Mouse (Mus musculus) heart, embryonic 11.5 days (tissue): ENCODE results near the gene Col16a1. TPM values are rescaled to one million over a fixed set of nuclear protein-coding genes. Genes with fewer than 3 reads are reported as not detected.

Experiments
- ATAC-seq: fragments of 200-750 bp; cut with Nextera tagmentation; replicated peaks from 2 replicates; pipeline ENCODE4 v1.8.0; 2017; ENCODE audit warnings: moderate library complexity; ENCODE audit not compliant: insufficient number of reproducible peaks, low FRiP score, low TSS enrichment
- H3K27ac ChIP-seq: fragments of 300-500 bp; sonication (generic); 2 replicates; pipeline ENCODE4 v1.5.1; 2014; ENCODE audit warnings: mild to moderate bottlenecking, low read depth, low read length
- H3K27me3 ChIP-seq: fragments of 300-500 bp; sonication (generic); 2 replicates; pipeline ENCODE4 v1.6.1; 2014; ENCODE audit warnings: mild to moderate bottlenecking, low read length, mixed read lengths; ENCODE audit not compliant: control insufficient read depth, insufficient read depth
- H3K36me3 ChIP-seq: fragments of 300-500 bp; sonication (generic); 2 replicates; pipeline ENCODE4 v1.6.1; 2014; ENCODE audit warnings: mild to moderate bottlenecking, low read length, moderate library complexity, mixed read lengths; ENCODE audit not compliant: control insufficient read depth, insufficient read depth
- H3K4me1 ChIP-seq: fragments of 300-500 bp; sonication (generic); 2 replicates; pipeline ENCODE4 v1.6.1; 2014; ENCODE audit warnings: low read length; ENCODE audit not compliant: control insufficient read depth, insufficient read depth
- H3K4me2 ChIP-seq: fragments of 300-500 bp; sonication (generic); 2 replicates; pipeline ENCODE4 v1.6.1; 2014; ENCODE audit warnings: mild to moderate bottlenecking, moderate library complexity
- H3K4me3 ChIP-seq: fragments of 300-500 bp; sonication (generic); 2 replicates; pipeline ENCODE4 v1.5.1; 2014; ENCODE audit warnings: low read depth, low read length
- H3K9ac ChIP-seq: fragments of 300-500 bp; sonication (generic); 2 replicates; pipeline ENCODE4 v1.6.1; 2014; ENCODE audit warnings: mild to moderate bottlenecking, low read depth, low read length, moderate library complexity
- H3K9me3 ChIP-seq: fragments of 300-500 bp; sonication (generic); replicated peaks from 2 replicates; pipeline ENCODE4 v1.6.1; 2016; ENCODE audit warnings: low read length; ENCODE audit not compliant: control insufficient read depth
- WGBS: fragments of 180-500 bp; shearing (Covaris S2); extraction: QIAGEN DNeasy Blood & Tissue Kit; methylation state at CpG from one replicate; pipeline ENCODE4 v1.1.7; 2014; ENCODE audit not compliant: insufficient replicate concordance; 5-methylcytosine and 5-hydroxymethylcytosine counted together
- polyA plus RNA-seq: library from polyadenylated mRNA; unstranded; fragments of >200 nt; fragmentation: Nextera tagmentation; extraction: Ambion mirVana; gene quantifications from 2 replicates; pipeline ENCODE4 v1.2.1, GENCODE M21; 2014

Col16a1 gene
- polyA plus RNA-seq, 1 experiment from 2014 or later: 15.4 TPM

DNA sequence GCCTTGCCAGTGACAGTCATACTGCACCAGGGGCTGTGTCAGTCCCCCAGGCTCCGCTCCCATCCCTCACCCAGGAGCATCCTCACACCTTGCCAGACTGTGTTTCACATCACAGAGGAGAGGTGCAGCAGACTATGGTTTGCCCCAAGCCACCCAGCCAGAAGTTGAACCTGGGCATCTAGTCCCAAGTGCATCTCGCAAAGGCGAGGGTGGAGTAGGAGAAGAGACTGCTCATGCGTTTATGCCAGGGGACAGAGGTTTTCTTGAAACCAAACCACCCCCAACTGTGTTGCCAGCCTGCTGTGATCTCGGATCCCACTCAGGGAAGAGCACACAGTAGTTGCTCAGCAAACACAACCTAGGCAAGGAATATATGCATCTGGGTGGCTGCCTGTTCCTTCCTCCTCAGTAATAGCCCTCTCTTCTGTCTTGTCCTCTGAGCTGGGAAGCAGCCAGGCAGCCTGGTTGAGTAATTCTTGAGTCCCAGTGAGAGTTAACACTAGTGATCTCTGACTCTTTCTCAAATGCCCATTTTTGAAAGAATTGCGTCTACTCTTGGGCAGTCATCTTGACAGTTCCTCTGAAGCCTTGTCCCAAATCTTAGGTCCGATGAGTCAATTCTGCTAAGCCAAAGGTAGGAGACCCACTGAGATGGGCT, 83.9 kb downstream of the Col16a1 start:
- Histone ChIP-seq H3K4me2 (no peak overlapping the region), H3K36me3 (peaks cover 7% of the 10 kb centered on the region), H3K4me1 (peaks cover 7% of the 10 kb centered on the region), H3K4me3 (no peak overlapping the region), H3K27me3 (peaks cover 4% of the 10 kb centered on the region), H3K9me3 (no peaks in the 10 kb centered on the region), H3K27ac (no peak overlapping the region), H3K9ac (no peak overlapping the region)
- WGBS: 78% methylated on average over 7 of the region's 7 CpGs
- no peak for ATAC-seq

DNA sequence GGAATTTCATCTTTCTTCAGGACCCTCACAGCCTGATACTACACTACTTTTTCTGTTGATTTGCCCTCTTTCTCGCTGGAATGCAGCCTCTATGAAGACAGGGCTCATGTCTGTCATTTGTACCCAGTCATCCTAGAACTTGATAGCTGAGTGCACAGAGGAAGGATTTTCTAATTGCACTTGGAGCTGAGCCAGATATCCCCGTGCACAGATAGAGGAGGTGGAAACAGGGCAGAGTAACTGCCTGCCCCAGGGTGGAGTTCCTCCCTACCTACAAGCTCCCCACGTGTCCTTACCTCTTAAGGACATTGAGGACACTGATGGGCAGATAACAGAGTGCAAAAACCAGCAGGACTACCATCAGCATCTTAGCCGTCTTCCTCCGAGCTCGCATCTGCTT, 85.8 kb downstream of the Col16a1 start:
- H3K9me3 ChIP-seq: no peaks in the 10 kb centered on the region
- H3K36me3 ChIP-seq: no peaks in the 10 kb centered on the region
- no peak overlapping the region for H3K4me3 ChIP-seq
- peaks cover 19% of the 10 kb centered on the region for H3K27me3 ChIP-seq
- WGBS: 49% methylated on average over 6 of the region's 6 CpGs
- H3K27ac ChIP-seq: no peak overlapping the region
- no peak for ATAC-seq
- no peak overlapping the region for H3K4me2 ChIP-seq
- H3K9ac ChIP-seq: no peak overlapping the region
- H3K4me1 ChIP-seq: peaks cover 10% of the 10 kb centered on the region

DNA sequence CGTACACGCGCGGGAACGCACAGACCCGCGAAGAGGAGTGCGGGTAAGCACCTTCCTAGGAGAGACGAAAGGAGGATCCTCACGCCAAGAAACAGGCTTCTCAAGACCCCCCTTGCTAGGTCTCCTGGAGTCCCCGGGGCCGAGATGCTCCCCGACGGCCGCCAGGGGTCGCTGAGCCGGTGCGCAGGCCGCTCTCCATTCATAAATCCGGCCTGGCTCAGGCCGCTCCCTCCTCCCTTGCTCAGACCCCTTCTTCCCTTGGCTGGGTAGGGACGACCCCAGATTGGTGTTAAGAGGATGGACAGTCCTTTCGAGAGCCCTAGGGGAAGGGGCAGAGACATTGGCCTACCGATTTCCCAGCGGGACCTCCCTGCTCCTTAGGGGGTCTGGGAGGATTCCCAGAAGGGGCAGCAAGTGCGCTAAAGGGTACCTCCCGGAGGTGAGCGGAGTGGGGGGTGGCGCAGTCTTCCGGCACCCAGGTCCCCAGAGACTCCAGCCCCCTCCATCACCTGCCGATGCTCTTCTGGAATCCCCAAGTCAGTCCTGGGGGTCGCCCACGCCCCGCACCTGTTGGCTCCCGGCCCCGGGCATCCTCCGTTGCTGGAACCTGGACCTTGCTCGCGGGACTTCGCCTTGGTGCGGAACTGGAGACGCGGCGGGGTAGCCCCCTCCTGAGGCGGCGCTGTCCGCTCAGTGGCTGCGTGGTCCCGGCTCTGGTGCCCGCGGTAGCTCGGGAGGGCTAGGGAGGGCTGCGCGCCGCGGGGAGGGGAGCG, 91.0 kb downstream of the Col16a1 start:
- no peak overlapping the region for H3K27ac ChIP-seq
- peak overlapping the region; percentile 47 for H3K4me3 ChIP-seq
- ATAC-seq: no peak
- H3K27me3 ChIP-seq: peaks cover 60% of the 10 kb centered on the region
- no peaks in the 10 kb centered on the region for H3K9me3 ChIP-seq
- peaks cover 6% of the 10 kb centered on the region; the same call in 1 of the 2 replicates for H3K4me1 ChIP-seq
- no peaks in the 10 kb centered on the region for H3K36me3 ChIP-seq
- H3K9ac ChIP-seq: 0 out of 2 replicates have a peak overlapping the region, but pooled peaks have one; percentile 34
- under 1% methylated on average over 50 of the region's 57 CpGs for WGBS
- peak overlapping the region; percentile 81 for H3K4me2 ChIP-seq

DNA sequence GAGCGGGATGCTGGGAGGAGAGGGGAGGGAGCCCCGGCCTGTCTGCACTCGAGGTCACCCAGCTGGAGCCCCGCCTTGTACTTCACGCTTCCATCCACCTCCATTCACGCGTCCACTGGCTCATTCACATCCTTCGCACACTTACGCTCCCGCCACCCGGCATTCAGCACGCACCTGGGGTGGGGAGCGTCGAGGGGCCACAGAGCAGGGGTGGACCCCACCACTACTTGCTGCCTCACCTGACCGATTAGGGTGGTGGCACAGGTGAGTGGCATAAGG, 91.5 kb downstream of the Col16a1 start, which contains the start of gene Hcrtr1:
TSS of gene Hcrtr1 (minus strand) at position 146 of the 279 bp plus-strand sequence.
- no peak for ATAC-seq
- 2% methylated on average over 15 of the region's 15 CpGs for WGBS
- peaks cover 60% of the 10 kb centered on the region for H3K27me3 ChIP-seq
- H3K4me2 ChIP-seq: peak within 1 kb of the TSS; percentile 81
- no peaks in the 10 kb centered on the region for H3K9me3 ChIP-seq
- no peaks in the 10 kb centered on the region for H3K36me3 ChIP-seq
- H3K9ac ChIP-seq: 0 out of 2 replicates have a peak within 1 kb of the TSS, but pooled peaks have one; percentile 34
- H3K4me1 ChIP-seq: peaks cover 6% of the 10 kb centered on the region; the same call in 1 of the 2 replicates
- no peak within 1 kb of the TSS for H3K27ac ChIP-seq
- peak within 1 kb of the TSS; percentile 47 for H3K4me3 ChIP-seq

- Histone ChIP-seq H3K4me1 (peaks cover 6% of the 10 kb centered on the region; the same call in 1 of the 2 replicates), H3K27ac (no peak overlapping the region), H3K4me2 (no peak overlapping the region), H3K27me3 (peaks cover 60% of the 10 kb centered on the region), H3K9ac (no peak overlapping the region), H3K4me3 (no peak overlapping the region), H3K36me3 (no peaks in the 10 kb centered on the region), H3K9me3 (no peaks in the 10 kb centered on the region; the same call in 1 of the 2 replicates)
- ATAC-seq: no peak
- WGBS: 52% methylated on average over 9 of the region's 9 CpGs
Observed at GRCm38 (mm10) chr4:130140992-130141402, 93.4 kb downstream of the Col16a1 start.

DNA sequence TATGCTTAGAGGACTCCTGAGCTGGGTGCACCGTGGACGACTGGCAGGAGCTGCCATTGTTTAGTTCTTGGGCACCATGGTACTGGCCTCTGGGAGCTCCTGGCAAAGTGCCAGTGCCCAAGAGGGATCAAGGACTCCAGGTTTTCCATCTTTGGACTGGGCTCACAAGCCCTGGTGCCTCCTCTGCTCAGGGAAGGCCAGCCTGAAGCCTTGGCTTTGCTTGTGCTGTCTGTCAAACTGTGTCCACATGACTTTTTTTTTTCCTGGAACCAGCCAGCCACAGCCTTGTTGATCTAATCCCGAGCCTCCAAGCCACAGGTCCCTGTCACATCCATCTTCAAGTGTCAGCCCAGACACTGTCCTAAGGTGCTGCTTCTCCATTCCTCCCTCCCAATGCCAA, 94.1 kb downstream of the Col16a1 start:
- H3K27me3 ChIP-seq: peaks cover 54% of the 10 kb centered on the region
- H3K36me3 ChIP-seq: no peaks in the 10 kb centered on the region
- H3K9me3 ChIP-seq: no peaks in the 10 kb centered on the region; the same call in 1 of the 2 replicates
- H3K4me1 ChIP-seq: peaks cover 6% of the 10 kb centered on the region; the same call in 1 of the 2 replicates
- no peak overlapping the region for H3K4me2 ChIP-seq
- WGBS: 60% methylated on average over 3 of the region's 3 CpGs
- H3K27ac ChIP-seq: no peak overlapping the region
- no peak for ATAC-seq
- no peak overlapping the region for H3K9ac ChIP-seq
- H3K4me3 ChIP-seq: no peak overlapping the region

DNA sequence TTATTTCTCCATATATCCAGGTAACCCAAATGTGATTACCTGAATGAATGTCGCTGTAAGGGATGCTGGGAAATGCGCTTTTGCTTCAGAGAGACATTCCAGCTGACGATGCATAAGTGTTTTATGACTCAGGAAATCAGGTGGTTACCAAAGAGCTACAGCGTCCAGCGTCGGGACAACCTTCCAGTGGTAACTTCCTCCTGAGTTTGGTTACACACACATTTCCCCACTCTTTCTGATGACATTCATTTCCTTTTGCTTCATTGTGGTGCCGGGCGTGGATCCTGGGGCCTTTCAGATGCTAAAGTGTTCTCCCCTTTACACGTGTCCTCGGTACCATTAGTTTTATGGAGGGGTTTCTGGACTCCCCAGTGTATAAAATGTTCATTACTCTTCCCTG, 100.8 kb downstream of the Col16a1 start:
- ATAC-seq: no peak
- peaks cover 27% of the 10 kb centered on the region for H3K27me3 ChIP-seq
- WGBS: 75% methylated on average over 10 of the region's 10 CpGs

More for the DNA sequence above, 100.8 kb downstream of the Col16a1 start:
- no peak overlapping the region for H3K4me3 ChIP-seq
- H3K27ac ChIP-seq: no peak overlapping the region
- H3K4me2 ChIP-seq: no peak overlapping the region
- no peaks in the 10 kb centered on the region for H3K4me1 ChIP-seq
- no peaks in the 10 kb centered on the region for H3K36me3 ChIP-seq
- no peaks in the 10 kb centered on the region; the same call in 1 of the 2 replicates for H3K9me3 ChIP-seq
- H3K9ac ChIP-seq: no peak overlapping the region
